Mouse (Mus musculus) cerebral cortex, adult 2 months (tissue): ENCODE results near the gene Man1a2.

Experiments used
- WGBS: fragments of 180-500 bp; shearing (Covaris S2); methylation state at CpG from one replicate; pipeline ENCODE4 v1.1.7; 2018; 5-methylcytosine and 5-hydroxymethylcytosine counted together

The Man1a2 gene

DNA sequence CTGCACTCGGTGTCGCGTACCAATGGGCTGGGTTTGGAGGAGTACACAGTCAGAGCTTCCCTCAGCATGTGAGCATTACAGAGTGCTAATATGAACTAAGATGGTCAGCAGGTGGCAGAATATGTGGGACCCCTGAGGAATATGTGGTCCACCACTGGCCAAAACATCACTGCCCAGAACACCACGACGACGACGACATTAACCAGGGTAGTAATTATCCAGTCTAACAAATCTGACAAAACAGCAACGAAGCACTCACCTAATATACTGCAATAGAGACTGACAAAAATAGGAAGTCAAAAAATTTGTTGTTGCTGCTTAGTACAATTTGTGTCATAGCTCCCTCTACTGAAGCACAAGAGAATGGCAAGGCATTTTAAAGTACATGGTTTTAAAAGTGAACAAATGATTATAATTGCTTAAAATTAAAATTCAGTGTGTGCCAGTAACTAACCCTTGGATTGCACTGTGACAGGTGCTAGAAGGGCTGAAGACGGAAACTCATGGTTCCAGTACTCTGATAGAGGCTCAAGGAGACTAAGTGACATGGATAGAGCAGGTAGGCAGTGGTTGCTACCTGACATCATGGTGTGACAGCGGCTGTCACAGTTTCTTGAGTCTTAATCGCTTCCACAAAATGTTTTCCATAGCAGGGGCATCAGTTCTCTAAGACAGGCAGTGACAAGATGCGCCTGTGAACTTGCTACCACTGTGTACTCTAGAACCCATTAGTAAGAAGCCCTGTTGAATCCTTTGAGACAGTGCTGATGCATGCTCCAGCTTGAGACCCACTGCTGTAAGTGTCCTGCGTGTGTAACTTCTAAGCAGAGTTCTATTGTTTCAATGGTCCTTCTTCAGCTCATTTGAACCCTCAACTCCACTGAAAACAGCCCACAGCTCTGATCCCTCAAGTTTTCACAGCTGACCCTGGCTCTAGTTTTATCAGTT, 116.6 kb downstream of the Man1a2 start:
- WGBS, result 77% methylated on average over 13 of the region's 13 CpGs

DNA sequence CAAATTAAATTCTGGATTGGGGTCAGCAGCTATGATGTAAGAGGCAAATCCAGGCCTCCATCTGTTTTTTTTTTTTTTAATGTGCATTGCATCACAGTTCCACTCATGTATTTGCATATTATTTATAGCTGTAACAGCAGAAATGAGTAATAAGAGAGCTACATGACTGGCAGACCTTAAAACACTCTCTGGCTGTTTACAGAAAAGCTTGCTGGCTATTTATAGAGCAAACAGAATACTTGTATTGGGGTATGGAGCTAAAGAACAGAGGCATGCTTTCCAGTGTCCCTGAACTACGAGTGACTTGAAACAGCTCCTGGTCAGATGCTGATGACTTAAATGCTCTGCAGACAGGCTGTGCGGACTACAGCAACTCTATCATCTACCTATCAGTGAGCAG, 121.7 kb downstream of the Man1a2 start:
- WGBS, result 51% methylated on average over 2 of the region's 2 CpGs

DNA sequence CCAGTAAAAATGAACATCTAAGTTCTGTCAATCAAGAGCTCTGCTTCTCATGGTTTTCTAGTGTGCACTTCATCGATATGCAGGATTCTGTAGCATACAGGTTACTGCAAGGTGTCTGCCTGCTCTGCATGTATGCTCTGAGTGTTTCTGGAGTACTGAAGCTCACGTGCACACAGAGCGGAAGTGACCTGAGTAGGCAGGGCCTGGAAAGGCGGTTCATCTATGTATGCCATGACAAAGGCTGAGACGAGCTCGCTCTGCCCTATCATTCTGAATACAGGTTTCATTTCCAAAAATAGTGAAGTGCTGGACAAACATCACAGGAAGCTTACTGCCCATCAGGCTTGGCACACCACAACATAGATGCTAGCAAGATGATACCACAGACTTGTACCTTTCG, 122.8 kb downstream of the Man1a2 start:
- WGBS, result 94% methylated on average over 7 of the region's 7 CpGs

DNA sequence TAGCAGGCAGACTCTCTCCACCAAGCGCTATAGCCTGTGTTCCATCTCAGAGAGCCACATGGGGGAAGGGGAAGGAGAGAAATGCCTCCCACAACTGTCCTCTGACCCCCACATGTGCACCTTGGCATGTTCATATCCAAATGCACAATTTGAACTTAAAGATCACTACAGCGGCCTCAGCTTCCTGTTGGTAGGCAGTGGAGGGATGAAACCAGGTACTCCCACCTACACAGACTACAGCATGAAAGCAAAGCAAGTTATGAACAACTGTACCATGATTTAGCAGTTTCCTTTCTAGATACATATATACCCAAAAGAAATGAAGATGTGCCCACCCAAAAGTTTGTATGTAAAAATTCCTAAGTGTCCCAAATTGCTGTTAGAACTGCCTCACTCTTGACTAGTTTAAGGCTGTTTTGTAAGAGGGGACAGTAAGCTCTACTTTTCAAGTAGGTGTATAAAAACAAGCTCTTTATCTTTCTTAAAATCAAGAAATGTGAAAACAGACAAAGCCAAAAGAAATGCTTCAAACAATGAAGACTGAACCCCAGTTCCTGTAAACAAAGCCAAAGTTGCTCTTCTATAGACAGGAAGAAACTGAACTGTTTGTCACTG, 123.6 kb downstream of the Man1a2 start:
- 97% methylated on average over 2 of the region's 2 CpGs for WGBS

DNA sequence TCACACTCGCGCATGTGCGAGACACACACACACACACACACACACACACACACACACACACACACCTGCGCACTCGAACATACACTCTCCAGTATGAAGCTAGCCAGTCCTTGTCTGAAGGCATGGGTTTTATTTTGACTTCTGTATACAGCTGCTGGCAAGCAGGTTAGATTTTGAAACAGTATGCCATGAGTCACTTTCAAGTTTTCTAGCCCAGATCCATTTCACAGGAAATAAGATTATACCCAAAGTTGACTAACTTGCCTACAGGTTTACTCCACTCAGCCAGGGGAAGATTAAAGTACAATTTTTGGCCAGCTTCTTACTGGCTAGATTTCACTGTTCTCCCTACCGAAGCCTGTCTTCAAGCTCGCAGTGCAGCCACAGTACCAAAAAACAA, 125.9 kb downstream of the Man1a2 start:
- WGBS, result 89% methylated on average over 7 of the region's 7 CpGs

DNA sequence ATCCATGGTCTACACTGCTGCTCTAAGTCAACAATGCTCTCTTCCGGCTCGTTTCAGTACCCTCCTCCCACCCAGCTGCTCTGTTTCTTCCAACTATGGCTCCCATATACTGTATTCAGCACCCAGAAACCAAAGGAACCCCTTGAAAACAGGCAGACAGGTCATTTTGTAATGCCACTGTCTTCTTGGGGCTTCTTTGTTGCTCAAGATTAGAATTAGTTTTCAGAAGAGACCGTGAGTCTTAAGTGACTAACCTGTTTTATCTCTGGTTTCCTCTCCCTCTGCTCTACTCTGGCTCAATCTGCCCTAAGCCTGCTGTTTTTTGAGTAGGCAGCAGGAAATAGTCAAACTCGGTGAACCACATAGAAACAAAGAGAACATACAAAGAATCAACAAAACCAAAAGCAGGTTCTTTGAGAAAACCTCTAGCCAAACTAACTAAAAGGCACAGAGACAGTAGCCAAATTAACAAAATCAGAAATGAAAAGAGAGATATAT, 127.0 kb downstream of the Man1a2 start:
- 52% methylated on average over 4 of the region's 4 CpGs for WGBS

DNA sequence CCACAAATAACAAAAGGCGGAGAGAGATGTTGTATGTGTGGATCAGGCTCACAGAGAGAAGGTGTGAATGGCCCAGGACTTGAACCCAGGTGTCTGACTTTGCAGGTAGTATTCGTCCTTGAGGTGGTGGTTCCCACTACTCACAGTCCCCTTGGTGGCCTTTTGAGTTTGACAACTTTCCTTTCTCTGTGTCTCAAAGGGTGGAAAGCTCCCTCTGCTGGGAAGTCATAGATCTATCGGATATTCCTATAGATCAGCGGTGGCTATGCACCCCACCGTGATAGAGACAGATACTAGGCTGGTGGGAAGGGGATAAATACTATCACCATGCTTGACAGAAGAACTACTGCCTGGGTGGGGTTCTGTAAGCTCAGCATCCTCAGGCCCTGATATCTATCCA, 130.5 kb downstream of the Man1a2 start:
- 49% methylated on average over 5 of the region's 5 CpGs for WGBS

DNA sequence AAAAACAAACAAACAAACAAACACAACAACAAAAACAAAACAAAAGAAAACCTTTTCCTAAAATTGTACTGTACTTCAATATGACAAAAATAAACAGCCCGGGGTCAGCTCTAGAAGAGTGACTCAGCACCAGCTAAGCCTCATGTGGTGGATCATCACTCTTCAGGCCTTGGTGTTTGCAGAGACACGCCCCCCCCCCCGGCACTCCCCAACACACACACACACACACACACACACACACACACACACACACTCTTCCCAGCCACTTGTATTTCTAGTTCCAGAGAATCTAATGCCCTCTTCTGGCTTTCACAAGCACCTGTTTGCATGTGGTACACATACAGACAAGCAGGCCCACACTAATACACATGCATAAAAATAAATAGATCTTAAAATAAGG, 133.1 kb downstream of the Man1a2 start:
- WGBS, result 98% methylated on average over 2 of the region's 3 CpGs

DNA sequence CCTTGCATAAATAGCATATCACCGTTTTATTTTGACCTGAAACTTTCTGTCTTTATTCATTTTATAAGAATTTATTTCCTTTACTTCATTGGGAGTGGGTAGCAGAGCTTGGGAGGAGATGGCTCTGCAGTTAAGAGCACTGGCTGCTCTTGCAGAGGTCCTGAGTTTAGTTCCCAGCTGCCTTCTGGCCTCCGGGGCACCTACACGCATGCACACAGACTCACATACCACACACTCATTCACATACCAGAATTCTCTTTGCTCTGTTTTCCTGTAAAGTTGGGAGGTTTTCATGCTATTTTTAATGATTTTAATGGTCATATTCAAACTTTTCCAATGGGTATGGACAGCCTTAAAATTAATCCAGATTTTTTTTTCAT, 137.4 kb downstream of the Man1a2 start:
- WGBS, result 81% methylated on average over 3 of the region's 3 CpGs

DNA sequence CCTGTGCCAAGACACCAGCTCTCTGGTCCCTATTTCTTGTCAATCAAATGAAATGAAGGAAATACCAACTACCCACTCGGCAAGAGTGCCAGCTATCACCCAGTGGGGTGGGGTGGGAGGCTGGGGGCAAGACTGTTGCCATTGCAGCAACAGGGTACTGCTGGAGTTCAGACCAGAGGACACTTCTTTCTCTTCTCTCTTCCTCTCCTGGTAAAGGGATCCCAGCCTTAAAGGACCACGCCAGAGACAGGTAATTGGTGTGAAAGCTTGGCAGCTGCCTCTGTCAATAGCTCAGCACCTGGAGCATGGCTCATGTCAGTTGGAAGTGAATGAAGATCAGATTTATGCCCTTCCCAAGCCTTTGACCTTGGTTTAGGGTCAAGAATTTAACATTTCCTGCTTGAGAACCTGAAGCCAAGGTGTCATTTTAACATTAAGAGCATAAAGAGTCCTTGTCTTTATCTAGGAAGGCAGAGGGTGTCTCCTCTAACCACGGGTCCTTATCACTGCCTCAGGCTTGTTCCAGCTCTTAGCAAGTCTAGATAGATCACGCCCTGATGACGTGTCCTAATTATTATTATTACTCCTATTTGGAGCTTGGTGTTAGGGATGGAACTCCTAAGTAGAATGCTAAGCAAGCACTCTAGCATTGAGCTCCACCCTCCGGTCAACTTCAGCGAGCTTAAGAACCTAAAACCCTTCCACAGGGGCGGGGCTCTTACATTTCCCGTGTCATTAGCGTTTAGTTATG, 138.0 kb downstream of the Man1a2 start:
- WGBS, result 88% methylated on average over 10 of the region's 10 CpGs

DNA sequence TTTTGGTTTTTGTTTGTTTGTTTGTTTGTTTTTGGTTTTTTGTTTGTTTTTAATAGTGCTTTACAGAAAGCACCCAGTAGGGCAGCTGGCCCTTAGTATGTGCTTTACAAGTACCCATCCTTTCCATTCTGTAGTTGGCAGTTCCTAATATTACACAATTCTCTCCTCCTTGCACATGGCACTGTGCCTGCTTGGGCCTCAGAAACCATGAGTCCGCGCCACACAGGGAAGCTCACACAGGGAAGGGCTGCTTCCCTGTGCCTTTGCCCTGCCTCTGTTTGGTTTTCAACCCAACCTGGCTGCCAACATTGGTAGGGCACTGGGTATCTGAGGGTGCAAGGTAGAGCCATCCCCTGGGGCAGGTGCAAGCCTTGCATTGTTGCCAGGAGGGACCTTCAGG, 148.6 kb downstream of the Man1a2 start:
- 90% methylated on average over 2 of the region's 2 CpGs for WGBS

DNA sequence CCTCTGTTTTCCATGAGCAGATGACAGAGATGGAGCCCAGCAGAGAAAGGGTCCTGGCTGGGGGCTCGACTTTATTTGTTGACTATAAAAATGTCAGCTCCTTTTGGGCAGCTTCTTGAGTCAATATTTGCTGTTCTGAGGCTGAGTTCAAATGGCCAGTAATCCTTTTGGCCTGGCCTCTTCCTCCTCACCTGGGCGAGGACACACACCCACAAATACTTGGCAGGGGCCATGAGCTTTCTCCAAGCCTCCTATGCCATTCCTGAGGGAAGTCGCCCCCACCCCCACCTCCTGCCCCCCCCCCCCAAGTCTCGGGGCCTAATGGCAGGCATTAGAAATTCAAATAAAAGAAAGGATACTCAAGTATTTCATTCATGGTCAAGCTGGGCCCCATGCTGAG, 149.4 kb downstream of the Man1a2 start:
- WGBS, result 76% methylated on average over 4 of the region's 4 CpGs

DNA sequence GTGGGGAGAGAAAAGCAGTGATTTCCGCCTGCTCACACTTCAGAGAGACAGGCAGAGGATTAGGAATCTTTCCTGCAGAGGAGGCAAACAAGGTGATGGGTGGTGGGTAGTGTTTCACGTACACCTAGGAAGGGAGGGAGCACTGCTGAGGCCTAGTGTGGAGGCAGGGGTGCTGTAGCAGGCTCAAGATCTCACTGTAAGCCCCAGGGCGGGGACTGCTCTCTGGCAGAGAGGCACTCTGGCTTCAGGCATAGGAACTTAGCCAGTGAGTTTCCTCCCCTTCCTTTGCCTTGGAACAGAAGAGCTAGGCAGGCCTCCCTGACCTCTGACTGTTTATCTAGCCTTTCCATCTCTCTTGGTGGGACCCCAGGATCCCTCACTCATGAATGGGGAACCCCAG, 150.0 kb downstream of the Man1a2 start:
- 81% methylated on average over 3 of the region's 3 CpGs for WGBS

DNA sequence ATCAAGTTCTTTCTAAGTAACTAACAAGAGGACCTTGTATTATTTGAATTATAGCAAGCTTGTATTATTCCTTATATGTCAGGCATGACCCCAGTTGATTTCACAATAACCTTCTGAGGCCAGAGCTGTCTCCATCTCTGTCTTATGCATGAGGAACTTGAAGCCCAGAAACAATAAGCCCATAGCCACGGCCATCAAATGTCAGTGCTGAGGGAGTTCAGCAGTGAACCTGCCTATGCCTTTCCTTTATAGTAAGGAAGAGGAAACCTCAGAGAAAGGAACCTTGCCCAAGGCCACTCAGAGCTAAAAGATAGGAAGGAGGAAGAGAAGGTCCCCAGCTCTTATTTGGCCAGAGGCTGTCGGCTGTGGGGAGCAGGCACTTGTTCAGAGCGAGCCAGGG, 150.9 kb downstream of the Man1a2 start:
- WGBS, result 84% methylated on average over 3 of the region's 3 CpGs

DNA sequence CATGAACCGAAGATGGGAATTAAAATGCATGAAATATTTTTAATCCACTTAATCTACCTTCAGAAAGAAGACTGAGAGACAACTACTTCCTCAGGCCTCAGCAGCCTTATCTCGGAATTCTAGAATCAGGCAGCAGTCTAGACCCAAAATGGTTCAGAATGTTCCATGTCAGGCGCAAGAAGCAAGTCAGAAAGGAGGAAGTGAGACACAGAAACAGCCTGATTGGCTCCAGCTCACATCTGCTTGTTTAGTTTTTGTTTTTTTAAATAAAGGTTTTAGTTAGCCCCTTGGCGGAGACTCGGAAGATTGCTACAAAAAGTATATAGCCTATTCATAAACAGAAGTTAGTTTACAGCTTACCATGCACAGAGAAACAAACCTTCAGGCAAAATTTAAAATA, 154.4 kb downstream of the Man1a2 start:
- 89% methylated on average over 5 of the region's 5 CpGs for WGBS

DNA sequence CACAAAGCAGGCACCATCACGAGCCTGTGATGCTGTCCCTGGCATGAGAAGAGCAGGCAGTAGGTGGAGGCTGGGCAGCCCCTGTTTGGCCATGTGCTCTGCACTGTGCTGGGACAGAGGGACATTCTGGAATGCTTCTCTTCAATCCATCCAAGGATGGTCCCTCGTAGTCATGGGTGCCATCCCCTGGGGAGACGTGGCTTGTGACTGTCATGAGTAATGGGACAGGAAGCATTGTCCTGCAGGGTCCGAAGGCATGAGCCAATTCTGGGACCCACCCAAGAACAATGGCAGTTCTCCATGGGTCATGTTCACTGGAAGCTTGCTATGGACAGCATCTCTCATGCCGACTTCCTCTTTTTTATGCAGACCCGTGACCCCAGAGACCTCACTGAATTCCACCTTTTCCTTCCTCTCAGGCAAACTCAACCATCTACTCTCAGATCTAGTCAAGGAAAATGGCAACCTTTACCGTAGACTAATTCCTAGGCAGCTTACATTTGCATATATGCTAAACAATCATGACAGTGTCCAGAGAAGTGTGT, 155.0 kb downstream of the Man1a2 start:
- 87% methylated on average over 7 of the region's 7 CpGs for WGBS

DNA sequence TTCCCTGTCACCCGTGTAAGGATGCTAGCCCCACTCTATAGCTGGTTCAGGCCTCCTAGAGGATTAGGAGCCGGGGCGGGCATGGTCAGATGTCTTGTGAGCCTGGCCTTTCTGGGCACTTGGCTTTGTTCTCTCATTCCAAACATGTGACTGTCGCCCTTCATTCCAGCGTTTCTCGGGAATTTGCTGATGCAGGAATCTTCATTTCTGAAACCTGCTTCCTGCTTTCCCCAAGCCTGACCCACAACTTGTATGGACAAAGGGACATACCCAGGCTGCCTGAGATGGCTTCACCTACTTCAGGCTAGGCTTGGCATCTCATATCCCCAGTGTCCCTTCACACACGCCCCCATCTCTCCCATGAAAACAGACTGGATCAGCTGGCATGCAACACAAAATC, 162.6 kb downstream of the Man1a2 start:
- WGBS, result 68% methylated on average over 7 of the region's 7 CpGs

DNA sequence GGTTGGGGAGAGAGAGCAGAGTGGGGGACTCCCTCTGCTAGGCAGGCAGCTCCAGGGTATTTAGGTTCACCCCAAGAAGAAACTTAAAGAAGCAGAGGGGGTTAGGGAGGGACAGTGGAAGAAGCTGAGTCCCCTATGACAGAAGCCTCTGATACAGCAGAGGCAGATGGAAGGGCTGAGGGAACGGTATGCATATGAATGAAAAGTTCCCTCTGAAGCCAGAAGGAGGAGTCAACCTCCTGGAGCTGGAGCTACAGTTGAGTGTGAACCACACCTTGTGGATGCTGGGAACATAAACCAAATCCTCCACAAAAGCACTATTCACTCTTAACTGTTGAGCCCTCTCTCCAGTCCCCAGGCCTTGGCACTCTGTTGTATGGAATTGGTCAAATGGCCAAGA, 163.7 kb downstream of the Man1a2 start:
- 82% methylated on average over 1 of the region's 1 CpGs for WGBS

DNA sequence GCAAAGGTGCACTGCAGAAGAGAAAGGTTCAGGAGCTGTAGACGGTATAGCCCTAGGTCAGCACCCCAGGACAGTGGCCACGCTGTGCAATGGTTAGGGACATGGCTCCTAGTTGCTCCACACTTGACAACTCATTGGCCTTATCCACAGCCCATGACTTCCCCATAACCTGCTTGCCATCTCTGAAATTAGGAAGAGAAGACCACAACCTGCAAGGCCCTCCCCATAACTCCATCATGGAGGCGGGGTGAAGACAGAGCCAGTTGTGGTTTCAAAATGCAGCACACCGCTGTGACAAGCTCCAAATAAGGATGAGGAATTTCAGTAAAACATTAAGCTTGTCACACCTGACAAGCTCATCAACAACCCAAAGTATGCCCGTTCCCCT, 169.6 kb downstream of the Man1a2 start:
- 94% methylated on average over 5 of the region's 5 CpGs for WGBS

DNA sequence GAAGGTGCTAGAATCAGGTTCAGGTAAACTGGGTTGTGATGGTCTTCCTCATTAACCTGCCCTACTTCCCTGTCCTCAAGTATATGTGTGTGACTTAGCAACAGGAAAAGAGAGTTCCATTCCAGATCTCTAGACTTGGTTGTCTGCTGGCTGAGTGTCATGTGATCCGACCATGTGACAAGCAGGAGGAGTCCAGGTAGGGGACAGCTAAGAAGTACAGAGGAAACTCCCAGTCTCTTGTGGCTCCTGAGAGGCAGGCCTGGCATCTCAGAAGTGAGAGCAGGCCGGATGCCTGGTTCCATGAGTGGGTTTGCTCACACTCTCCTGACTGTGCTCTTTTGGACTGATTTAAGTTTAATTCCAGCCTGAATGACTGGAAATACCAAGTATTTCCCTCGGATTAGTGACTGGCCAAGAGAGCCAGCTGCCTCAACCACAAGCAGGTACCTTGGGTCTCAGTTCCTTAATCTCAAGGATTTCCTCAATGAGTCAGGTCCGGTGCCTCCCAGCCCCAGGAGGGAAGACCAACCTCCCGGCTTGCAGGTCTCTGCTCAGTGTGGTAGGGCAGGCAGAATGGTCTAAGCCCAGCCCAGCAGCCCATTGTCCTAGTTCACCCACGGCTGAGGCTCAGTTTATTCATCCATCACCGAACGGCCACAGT, 170.1 kb downstream of the Man1a2 start:
- WGBS, result 76% methylated on average over 8 of the region's 8 CpGs
